Mouse (Mus musculus) heart, postnatal 0 days (tissue): ENCODE data around the gene Nop2.

Source experiments
- CTCF ChIP-seq: IDR thresholded peaks from 2 replicates; pipeline ENCODE4 v1.5.1; 2016; ENCODE audit warnings: antibody characterized with exemption, control low read depth, low read depth
- EP300 ChIP-seq: IDR thresholded peaks from 2 replicates; pipeline ENCODE4 v1.6.1; 2016; ENCODE audit warnings: antibody characterized with exemption, low read depth

- TF ChIP-seq CTCF (no peak), EP300 (0 out of 2 replicates have a peak, but pooled peaks have one; percentile 33)
Observed at GRCm38 (mm10) chr6:125160558-125160853, 28.8 kb downstream of the Nop2 start.
